Mouse (Mus musculus) embryo, embryonic 11.5 days (tissue): ENCODE data around the gene Ppp1r26.

Experiments
- DNase-seq: peaks from one replicate; pipeline ENCODE4 v3.0.0-alpha.2; 2012; ENCODE audit warnings: low read depth, low spot score

Ppp1r26 gene

DNA sequence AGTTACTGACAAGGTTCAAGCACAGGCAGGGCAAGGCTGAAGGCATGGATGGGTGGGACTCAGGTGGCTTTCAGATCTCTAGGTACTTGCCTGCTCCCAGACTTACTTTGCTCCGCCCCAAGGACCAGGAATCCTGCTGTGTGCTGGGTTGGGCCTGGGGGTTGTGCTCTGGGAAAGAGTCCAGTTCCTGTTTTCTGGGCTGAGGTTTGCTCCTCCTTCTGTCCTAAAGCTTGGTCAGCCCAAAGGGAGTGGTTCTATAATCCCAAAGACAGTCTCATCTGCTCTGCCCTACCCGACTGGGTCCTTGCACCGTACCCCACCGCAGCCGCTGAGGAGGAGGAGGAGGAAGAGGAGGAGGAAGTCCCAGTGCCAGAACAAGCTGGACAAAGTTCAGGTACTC lies 50.1 kb downstream of the Ppp1r26 start, which contains the start of gene Gbgt1:
TSS of gene Gbgt1 (plus strand) at position 221 of the 400 bp plus-strand sequence.
- no peak for DNase-seq

GRCm38 (mm10) chr2:28497561-28497960 lies 51.0 kb downstream of the Ppp1r26 start:
- no peak for DNase-seq

- DNase-seq: no peak
Measured at GRCm38 (mm10) chr2:28498431-28498830, 51.8 kb downstream of the Ppp1r26 start.

- DNase-seq: no peak
Measured at GRCm38 (mm10) chr2:28502987-28503386, 56.4 kb downstream of the Ppp1r26 start.

GRCm38 (mm10) chr2:28504676-28505075 lies 58.1 kb downstream of the Ppp1r26 start:
- DNase-seq: no peak
